Mouse (Mus musculus): ENCODE measurements around the gene Arf6. TPM values are rescaled to one million over a fixed set of nuclear protein-coding genes. Genes with fewer than 3 reads are reported as not detected.
"Not testable (repeated sequence)": the region's sequence is repeated elsewhere in the genome, so short reads cannot be mapped to it uniquely, and the experiment has no call there.

Gene Arf6
- polyA plus RNA-seq, 1 experiment from 2014 or later: 86.3 TPM

DNA sequence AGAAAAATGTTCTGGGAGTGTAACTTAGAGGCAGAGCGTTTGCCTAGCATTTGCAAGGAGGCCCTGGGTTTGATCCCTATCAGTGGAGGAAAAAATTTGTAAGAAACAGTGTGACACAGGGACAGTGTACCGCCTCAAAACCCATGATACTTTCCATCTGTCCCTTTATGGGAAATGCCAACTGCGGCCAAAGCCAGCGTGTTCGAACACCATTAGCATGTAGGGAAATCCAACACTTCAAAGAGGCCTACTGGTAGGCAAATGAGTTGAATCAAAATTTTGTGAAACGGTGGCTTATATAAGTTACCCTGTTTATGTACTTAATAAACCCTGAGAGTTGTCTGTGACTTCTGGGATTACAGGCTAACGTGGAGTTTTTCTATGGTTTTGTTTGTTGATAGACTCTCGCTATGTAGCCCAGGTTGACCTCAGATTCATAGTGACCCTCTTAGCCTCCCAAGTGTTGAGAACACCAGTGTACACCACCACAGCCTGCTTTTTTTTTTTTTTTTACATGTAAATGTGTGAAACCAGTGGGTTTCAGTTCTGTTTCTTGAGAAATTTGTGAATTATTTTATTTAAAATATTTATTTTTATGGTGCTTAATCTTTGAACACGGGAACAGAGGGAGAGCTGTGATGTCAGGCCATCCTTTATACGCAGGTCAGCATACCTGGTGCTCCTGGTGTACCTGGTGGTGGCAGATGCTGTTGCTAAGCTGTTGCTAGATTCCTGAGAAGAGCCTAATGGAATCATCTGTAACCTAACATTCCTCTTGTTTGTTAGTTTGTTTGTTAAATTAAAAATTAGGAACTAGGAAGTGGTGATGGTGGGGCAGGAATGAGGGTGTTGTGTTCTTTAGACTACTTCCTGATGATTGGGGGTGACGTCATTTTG, 6.9 kb downstream of the Arf6 start:
- Histone ChIP-seq H3K36me3 (ENCODE audit: insufficient read depth, low read length) (no peaks in the 10 kb centered on the region), H3K4me3 (ENCODE audit: low read depth, low read length) (no peak overlapping the region), H3K27me3 (replicated peaks; ENCODE audit: insufficient read depth, low read length) (no peaks in the 10 kb centered on the region), H3K27ac (ENCODE audit: low read length) (no peak overlapping the region), H3K9ac (replicated peaks; ENCODE audit: low read depth) (no peak overlapping the region), H3K4me2 (replicated peaks; ENCODE audit: low read depth, low read length) (no peak overlapping the region), H3K4me1 (ENCODE audit: insufficient read depth, low read depth, low read length) (peaks cover 2% of the 10 kb centered on the region; the same call in 1 of the 2 replicates), H3K9me3 (ENCODE audit: low read length) (no peaks in the 10 kb centered on the region)
- WGBS: 82% methylated on average over 11 of the region's 11 CpGs
- DNase-seq (ENCODE audit: low spot score): no peak
- TF ChIP-seq EP300 (IDR thresholded peaks at IDR 0.05) (no peak), CTCF (IDR thresholded peaks at IDR 0.05) (no peak)
- ATAC-seq: no peak

DNA sequence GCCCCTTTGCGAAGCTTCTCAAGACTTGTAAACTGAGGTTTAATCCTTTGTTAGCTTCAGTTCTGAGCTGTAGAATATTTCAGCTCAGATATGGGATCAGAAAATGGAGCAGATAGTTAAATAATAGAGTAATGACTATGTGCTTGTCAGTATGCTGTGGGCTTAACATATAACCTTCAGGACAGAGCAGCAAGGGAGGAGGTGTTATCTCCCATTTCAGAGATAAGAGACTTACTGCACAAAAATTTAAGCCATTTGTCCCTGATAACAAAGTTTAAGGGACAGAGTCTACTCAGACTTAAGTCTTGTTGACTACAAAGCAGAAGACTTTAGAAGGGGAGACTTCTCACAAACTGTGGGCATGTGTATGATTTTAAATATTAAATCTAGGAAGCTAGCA, 10.9 kb downstream of the Arf6 start:
- Histone ChIP-seq H3K4me1 (ENCODE audit: insufficient read depth, low read depth, low read length) (0 out of 2 replicates have a peak, but pooled peaks cover 2% of the 10 kb centered on the region), H3K4me2 (replicated peaks; ENCODE audit: low read depth, low read length) (no peak overlapping the region), H3K4me3 (ENCODE audit: low read depth, low read length) (no peak overlapping the region), H3K27me3 (replicated peaks; ENCODE audit: insufficient read depth, low read length) (no peaks in the 10 kb centered on the region), H3K36me3 (ENCODE audit: insufficient read depth, low read length) (no peaks in the 10 kb centered on the region), H3K27ac (ENCODE audit: low read length) (no peak overlapping the region), H3K9me3 (ENCODE audit: low read length) (no peaks in the 10 kb centered on the region), H3K9ac (replicated peaks; ENCODE audit: low read depth) (no peak overlapping the region)
- ATAC-seq (no peak), DNase-seq (ENCODE audit: low spot score) (no peak)
- WGBS: 88% methylated on average over 1 of the region's 1 CpGs
- TF ChIP-seq CTCF (IDR thresholded peaks at IDR 0.05) (no peak), EP300 (IDR thresholded peaks at IDR 0.05) (no peak)

DNA sequence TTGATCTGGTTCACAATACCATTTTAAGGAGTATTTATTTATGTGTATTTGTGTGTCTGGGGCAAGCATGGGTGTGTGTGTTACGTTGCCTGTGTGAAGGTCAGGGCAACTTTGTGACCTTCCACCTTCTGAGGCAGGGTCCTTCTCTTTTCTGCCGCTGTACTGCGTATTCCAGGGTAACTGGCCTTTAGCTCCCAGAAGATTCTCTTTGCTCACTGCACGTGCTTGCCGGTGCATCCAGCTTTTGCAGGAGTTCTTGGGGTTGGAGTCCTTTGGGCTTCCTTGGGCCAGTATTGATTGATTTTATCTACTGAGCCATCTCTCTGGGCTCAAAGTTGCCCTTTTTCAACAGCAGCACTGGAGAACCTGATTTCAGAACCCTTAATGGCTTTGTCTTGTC, 12.7 kb downstream of the Arf6 start:
- 77% methylated on average over 5 of the region's 5 CpGs for WGBS

DNA sequence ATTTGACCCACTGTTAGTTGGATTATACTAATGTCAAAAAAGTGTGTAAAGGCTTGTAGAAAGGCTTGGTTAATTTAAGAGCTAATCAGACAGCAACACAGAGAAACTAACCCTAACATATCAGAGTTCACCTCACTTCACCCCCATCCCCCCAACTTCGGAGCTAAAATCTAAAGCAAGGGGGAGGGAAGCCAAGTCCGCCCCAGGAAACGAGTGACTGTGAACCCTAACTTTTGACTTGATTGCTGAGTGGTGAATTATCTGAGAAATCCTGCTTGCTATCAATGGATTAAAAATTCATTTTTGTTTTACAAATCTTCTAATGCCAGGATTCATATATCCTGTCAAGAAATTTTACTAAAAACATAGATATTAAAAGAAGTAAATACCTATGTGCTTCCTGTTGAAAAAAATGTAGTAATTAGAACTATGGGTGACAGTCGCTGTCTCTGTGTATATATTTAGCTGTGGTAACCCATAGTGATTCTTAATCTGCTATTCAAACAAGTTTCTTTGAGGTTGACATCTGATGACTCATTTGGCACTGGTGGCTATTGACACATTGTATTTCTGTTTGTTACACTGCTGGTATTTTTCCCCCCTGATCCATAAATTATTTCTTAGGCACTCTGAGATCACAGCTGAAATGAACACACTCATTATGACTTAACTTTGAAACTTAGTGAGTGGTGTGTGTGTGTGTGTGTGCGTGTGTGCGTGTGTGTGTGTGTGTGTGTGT, 13.8 kb downstream of the Arf6 start:
- H3K9ac ChIP-seq (replicated peaks; ENCODE audit: low read depth): no peak overlapping the region
- 74% methylated on average over 6 of the region's 6 CpGs for WGBS

More for the DNA sequence above, 12.7 kb downstream of the Arf6 start:
- Histone ChIP-seq H3K4me3 (ENCODE audit: low read depth, low read length) (no peak overlapping the region), H3K27ac (ENCODE audit: low read length) (no peak overlapping the region), H3K36me3 (ENCODE audit: insufficient read depth, low read length) (no peaks in the 10 kb centered on the region), H3K9me3 (ENCODE audit: low read length) (no peaks in the 10 kb centered on the region), H3K27me3 (replicated peaks; ENCODE audit: insufficient read depth, low read length) (no peaks in the 10 kb centered on the region), H3K9ac (replicated peaks; ENCODE audit: low read depth) (no peak overlapping the region), H3K4me2 (replicated peaks; ENCODE audit: low read depth, low read length) (no peak overlapping the region), H3K4me1 (ENCODE audit: insufficient read depth, low read depth, low read length) (no peaks in the 10 kb centered on the region)
- DNase-seq (ENCODE audit: low spot score): no peak
- TF ChIP-seq CTCF (IDR thresholded peaks at IDR 0.05): no peak
- TF ChIP-seq EP300 (IDR thresholded peaks at IDR 0.05): no peak
- ATAC-seq: no peak

DNA sequence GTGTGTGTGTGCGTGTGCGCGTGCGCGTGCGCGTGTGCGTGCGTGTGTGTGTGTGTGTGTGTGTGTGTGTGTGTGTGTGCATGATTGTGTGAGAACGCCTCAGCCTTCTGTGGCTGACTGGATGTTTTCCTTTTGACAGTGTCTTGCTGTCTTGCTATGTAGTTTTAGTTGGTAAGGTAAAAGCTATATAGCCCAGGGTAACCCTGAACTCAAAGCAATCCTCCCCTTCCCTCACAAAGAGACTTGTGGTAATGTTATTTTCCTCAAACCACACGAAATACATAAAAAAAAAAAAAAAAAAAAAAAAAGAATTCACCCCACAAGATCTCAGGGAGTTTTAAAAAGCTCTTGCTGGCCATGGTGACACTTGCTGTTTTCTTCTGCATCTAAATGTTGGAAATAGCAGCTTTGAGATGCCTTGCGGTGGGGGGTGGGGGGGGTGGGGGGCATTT, 14.4 kb downstream of the Arf6 start:
- not testable (repeated sequence) for H3K4me3 ChIP-seq (ENCODE audit: low read depth, low read length); H3K9me3 ChIP-seq (ENCODE audit: low read length); H3K27me3 ChIP-seq (replicated peaks; ENCODE audit: insufficient read depth, low read length); H3K4me1 ChIP-seq (ENCODE audit: insufficient read depth, low read depth, low read length); DNase-seq (ENCODE audit: low spot score); H3K27ac ChIP-seq (ENCODE audit: low read length); ATAC-seq; H3K36me3 ChIP-seq (ENCODE audit: insufficient read depth, low read length); H3K9ac ChIP-seq (replicated peaks; ENCODE audit: low read depth); H3K4me2 ChIP-seq (replicated peaks; ENCODE audit: low read depth, low read length)
- 70% methylated on average over 12 of the region's 12 CpGs for WGBS

More for the DNA sequence above, 13.8 kb downstream of the Arf6 start:
- no peak for ATAC-seq
- Histone ChIP-seq H3K36me3 (ENCODE audit: insufficient read depth, low read length) (no peaks in the 10 kb centered on the region), H3K4me1 (ENCODE audit: insufficient read depth, low read depth, low read length) (no peaks in the 10 kb centered on the region), H3K9me3 (ENCODE audit: low read length) (no peaks in the 10 kb centered on the region), H3K27ac (ENCODE audit: low read length) (no peak overlapping the region), H3K4me3 (ENCODE audit: low read depth, low read length) (no peak overlapping the region), H3K27me3 (replicated peaks; ENCODE audit: insufficient read depth, low read length) (no peaks in the 10 kb centered on the region), H3K4me2 (replicated peaks; ENCODE audit: low read depth, low read length) (no peak overlapping the region)
- peak; percentile 28 for DNase-seq (ENCODE audit: low spot score)
- TF ChIP-seq EP300 (IDR thresholded peaks at IDR 0.05) (no peak), CTCF (IDR thresholded peaks at IDR 0.05) (no peak)

DNA sequence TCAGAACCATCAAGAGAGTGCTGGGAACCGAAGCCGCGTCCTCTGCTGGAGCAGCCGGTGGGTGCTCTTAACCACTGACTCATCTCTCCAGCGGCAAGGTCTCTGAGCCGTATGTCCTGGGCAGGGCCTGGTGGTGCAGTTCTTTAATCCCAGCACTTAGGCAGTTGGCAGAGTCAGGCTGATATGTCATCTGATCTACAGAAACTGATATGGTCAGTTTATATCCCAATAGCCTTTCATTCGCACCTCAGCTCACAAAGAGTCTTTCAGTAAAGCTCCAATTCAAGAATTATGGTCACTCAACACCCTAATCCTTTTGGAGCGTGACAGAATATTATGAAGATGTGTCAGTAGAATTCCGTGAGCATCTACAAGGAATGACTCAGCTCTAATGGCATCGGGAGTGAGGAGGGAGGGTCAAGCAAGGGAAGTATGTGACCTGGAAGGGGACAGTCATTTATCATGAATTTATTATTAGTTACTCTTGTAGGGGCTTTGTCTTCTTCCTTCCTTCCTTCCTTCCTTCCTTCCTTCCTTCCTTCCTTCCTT, 16.4 kb downstream of the Arf6 start:
- 91% methylated on average over 10 of the region's 10 CpGs for WGBS
- no peaks in the 10 kb centered on the region for H3K4me1 ChIP-seq (ENCODE audit: insufficient read depth, low read depth, low read length)
- H3K9me3 ChIP-seq (ENCODE audit: low read length): no peaks in the 10 kb centered on the region
- H3K36me3 ChIP-seq (ENCODE audit: insufficient read depth, low read length): no peaks in the 10 kb centered on the region
- no peak overlapping the region for H3K9ac ChIP-seq (replicated peaks; ENCODE audit: low read depth)
- no peak for DNase-seq (ENCODE audit: low spot score)
- no peak overlapping the region for H3K4me2 ChIP-seq (replicated peaks; ENCODE audit: low read depth, low read length)
- no peak for ATAC-seq
- no peaks in the 10 kb centered on the region for H3K27me3 ChIP-seq (replicated peaks; ENCODE audit: insufficient read depth, low read length)
- no peak overlapping the region for H3K4me3 ChIP-seq (ENCODE audit: low read depth, low read length)
- H3K27ac ChIP-seq (ENCODE audit: low read length): no peak overlapping the region
- TF ChIP-seq CTCF (IDR thresholded peaks at IDR 0.05) (no peak), EP300 (IDR thresholded peaks at IDR 0.05) (no peak)
